Mouse (Mus musculus) kidney, postnatal 25 days (tissue): Measurements from ENCODE around the gene Tpm1.
A peak's percentile ranks its signal among the peaks of the same experiment; 100 is the strongest.

Experiments used
- DNase-seq, 2 experiments: peaks; one replicate each; pipeline ENCODE4 v3.0.0; 2021; ENCODE audit warnings: mixed read lengths in 2 of 2

The Tpm1 gene

GRCm38 (mm10) chr9:67049086-67049824 lies at the start of gene Tpm1:
Tpm1 (minus strand) TSS chr9:67049406.
- DNase-seq, result peak; percentile 67 to 82

DNA sequence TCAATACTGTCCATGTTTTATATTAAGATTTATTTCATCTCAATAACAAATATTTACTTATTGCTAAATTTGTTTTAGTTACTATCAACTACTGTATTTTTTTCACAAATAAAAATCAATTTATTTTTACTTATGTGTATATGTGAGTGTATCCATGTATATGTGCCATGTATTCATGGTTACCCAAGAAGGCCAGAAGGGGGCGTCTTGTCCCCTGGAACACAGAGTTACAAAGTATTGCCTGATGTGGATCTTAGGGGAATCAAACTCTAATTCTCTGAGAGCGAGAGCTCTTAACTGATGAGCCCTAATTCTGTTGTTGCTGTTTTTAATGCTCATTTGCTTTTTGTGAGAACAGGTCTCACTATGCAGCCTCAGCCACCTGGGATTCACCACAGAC lies 45.2 kb upstream of the Tpm1 start:
- DNase-seq, result no peak

DNA sequence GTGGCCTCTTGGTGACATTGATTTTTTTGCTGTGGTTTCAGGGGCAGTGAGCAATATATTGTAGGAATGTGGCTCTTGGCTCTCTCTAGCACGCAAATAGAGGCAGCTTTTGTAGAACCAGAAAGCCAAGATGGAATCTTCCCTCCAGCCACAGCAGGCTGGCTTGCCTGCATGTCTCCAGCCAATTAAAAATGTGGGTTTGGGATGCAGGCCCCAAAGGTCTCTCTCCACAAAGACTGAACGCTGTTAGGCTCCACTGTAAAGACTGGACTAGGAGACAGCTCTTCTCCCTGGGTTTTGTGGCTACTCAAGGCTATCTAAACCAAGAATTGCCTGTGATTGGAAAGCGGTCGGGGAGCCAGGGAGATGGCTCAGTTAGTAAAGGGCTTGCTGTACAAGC lies 43.0 kb upstream of the Tpm1 start:
- no peak for DNase-seq

DNA sequence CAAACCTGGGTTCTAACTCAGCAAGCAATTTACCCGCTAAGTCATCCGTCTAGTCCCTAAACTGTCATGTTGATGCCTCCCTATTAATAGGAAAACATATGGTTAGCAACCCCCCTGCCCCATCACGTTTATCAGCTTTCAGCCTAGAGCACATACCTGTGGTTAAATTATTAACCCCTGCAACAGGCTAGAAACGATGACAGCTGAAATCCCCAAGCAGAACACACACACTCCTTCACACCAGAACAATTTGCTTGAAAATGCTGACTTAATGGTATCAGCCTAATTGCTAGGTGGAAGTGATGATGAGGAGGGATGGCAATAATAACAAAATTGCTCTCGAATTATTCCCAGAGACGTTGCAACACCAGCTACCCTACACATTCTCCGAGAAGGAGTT lies 42.4 kb upstream of the Tpm1 start:
- DNase-seq, result no peak

DNA sequence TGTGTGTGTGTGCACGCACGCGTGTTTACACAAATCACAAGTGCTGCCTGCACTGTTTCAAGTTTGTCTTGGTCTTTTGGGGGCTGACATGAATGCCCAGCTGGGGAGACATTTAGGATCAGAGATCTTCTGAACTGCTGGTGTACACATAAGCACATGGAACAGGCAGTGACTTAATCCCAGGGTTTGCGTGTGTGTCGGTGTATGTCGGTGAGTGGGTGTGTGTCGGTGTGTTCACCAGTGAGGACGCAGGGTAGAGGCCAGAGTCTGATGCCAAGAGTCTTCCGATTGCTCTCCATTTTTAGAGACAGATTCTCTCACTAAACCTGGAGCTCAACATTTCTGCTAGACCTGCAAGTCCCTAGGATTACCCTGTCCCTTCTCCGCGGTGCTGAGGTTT lies 41.9 kb upstream of the Tpm1 start:
- no peak for DNase-seq

DNA sequence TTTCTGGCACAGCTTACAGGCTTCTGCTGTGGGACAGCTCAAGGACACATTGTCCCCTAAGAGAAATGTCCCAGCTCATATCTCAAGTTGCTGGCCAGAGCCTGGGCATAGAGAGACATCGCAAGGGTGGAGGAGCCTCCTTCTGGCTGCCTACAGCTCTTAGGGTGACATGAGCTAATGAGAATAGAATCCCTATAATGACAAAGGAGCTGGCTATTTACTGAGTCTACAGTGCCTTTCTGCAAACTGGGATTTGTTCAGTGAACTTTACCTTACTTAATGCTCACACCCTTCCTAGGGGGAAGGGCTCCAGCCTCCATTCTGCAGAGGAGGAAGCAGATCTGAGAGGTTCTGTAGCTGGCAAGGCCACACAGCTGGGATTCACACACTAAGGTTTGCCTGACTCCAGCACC lies 41.4 kb upstream of the Tpm1 start:
- no peak for DNase-seq

GRCm38 (mm10) chr9:67089167-67089566 lies 40.0 kb upstream of the Tpm1 start:
- DNase-seq, result no peak

- no peak for DNase-seq
These were observed 34.6 kb upstream of the Tpm1 start for GRCm38 (mm10) chr9:67083801-67084200.

DNA sequence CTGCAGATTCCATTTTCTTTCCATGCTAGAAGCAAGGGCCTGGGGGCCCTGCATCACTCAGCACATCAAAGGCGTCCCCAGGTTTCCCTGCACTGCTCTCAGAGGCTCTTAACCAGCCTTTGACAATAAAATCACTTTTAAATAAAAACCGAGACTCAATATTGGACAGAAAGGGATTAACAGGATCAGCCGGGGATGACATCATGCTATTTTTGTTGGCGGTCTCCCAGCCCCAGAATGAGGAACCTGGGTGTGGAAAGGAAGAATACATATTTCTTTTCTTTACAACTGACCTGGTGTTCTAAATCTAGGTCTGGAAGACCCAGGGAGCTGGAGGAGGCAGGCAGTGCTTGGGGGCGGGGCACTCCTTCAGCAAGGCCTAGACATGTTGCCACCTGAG lies 32.5 kb upstream of the Tpm1 start:
- DNase-seq, result no peak

- peak; percentile 31 to 64 for DNase-seq
These were observed 28.6 kb upstream of the Tpm1 start for GRCm38 (mm10) chr9:67077658-67078319.

DNA sequence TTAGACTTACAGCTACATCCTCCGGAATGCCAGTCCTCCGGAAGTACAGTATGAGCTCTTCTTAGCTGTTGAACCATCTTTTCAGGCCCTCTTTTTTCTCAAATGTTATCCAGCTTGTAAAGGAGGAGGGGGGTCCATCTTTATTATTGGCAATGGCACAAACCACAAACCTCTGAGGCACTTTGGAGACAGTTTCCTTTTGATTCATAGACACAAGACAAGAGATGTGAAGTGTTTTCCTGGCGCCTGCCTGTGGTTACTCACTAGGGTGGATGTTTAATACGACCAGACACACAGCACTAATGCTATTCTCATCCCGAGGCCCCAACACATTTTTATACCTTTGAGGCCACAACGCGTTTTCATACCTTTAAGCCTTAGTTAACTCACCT lies 28.1 kb upstream of the Tpm1 start:
- no peak for DNase-seq

- DNase-seq, result no peak
These were observed 23.0 kb upstream of the Tpm1 start for GRCm38 (mm10) chr9:67072182-67072581.

DNA sequence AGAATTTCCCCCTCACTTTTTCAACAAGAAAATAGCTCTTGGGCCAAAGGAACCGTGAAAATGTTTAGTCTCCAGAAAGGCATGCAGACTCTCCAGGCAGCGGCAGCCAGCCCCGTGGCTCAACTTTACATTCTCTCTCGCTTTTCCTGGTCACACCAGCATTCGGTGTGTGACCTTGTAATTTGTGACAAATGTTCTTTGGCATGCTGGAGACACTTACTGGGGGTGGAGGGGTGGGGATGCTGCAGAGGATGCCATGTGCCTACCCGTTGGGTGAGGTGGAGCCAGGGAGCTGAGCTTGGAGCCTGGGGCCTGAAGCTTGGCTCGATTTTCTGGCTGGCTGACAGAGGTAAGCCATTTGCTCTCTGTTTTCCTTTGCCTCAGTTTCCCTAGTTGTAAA lies 22.4 kb upstream of the Tpm1 start:
- no peak for DNase-seq

GRCm38 (mm10) chr9:67071103-67071502 lies 21.9 kb upstream of the Tpm1 start:
- DNase-seq, result no peak

- no peak for DNase-seq
These were observed 17.4 kb upstream of the Tpm1 start for GRCm38 (mm10) chr9:67066616-67067015.

GRCm38 (mm10) chr9:67059714-67060113 lies 10.5 kb upstream of the Tpm1 start:
- no peak for DNase-seq

DNA sequence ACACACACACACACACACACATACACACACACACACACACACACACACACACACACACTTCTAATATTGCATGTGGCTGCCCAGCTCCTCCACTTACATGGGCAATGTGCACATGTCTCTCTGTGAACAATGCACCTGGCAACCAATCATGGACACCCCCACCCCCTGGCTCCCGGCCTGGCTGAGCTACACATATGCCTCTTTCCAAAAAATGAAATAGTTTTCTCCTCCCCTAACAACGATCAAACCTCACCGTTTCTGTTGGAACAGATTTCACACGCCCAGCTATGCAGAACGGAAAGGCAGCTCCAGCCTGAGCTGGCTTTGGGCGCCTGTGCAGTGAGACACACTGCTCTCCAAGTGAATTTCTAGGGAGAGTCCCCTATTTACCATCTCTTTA lies 9.2 kb upstream of the Tpm1 start:
- DNase-seq, result no peak

- no peak for DNase-seq
These were observed 1.6 kb upstream of the Tpm1 start for GRCm38 (mm10) chr9:67050736-67051337.

DNA sequence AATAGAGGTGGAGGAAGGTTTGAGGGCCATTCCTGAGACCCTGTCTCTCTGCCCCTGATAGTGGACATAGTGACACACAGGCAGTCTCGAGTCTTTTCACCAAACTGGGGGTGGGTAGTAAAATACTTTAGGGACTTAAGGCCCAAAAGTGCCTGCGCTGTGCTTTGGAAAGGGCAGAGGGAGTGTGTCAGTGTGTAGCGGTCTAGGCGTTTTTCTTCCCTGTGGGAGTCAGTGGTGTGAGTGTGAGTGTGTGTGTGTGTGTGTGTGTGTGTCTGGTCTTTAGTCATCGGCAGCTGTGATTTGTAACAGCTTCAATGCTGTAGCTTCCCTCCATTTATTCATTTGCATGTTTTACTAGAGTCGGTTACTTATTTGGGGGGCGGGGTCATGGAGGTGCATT lies 630 bp upstream of the Tpm1 start:
- no peak for DNase-seq

- no peak for DNase-seq
These were observed 622 bp downstream of the Tpm1 start for GRCm38 (mm10) chr9:67048483-67049085.

GRCm38 (mm10) chr9:67047606-67048482 lies 1.4 kb downstream of the Tpm1 start:
- no peak for DNase-seq

- peak; percentile 34 to 53 for DNase-seq
These were observed 2.2 kb downstream of the Tpm1 start for GRCm38 (mm10) chr9:67046881-67047605.
